Mouse (Mus musculus): ENCODE measurements around the gene Ss18l1. TPM values are rescaled to one million over a fixed set of nuclear protein-coding genes. Genes with fewer than 3 reads are reported as not detected.
A peak's percentile ranks its signal among the peaks of the same experiment; 100 is the strongest.

Gene Ss18l1
- total RNA-seq, 2 experiments from 2014 or later: 1.8 to 2.2 TPM

DNA sequence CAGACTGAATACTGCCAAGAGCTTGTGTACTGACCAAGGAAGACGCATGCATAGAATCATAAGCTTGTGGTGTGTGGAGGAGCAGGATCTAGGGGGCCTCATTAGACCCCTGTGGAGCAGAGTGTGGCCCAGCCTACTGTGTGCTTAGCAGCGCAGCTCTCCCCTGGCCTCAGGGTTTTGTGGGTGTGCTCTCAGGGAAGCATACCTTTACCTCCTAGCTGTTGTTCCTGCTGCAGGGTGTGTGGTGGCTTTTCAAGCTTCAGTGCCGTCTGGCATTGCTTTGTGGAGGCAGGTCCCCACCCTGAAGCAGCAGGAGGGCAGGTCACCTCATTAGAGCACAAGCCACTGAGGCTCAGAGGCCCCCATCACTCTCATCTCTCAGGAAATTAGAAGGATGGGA lies 35.3 kb downstream of the Ss18l1 start:
- DNase-seq: no peak
- intact Hi-C loops (cut with DNase I; ENCODE audit: low total_unique reads): no loop called here

DNA sequence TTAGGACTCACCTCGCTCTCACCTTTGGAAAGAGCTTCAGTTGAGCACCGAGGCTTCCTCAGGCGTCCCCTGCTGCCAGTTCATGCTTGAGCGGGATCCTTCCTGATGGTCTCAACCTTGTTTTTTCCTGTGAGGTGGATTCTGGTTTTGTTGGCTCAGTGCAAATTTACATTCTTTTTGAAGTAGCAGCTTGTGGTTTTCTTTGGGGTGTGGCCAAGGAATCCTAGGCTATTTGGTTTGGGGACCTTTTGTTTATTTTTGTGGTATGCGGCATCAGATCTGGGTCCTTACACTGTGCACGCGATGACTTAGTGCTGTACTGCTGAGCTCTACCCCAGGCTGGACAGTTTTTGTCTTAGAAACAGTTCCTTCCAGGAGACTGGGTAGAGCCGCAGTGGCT lies 38.4 kb downstream of the Ss18l1 start:
- DNase-seq: no peak
- intact Hi-C loops (cut with DNase I; ENCODE audit: low total_unique reads): loop anchor here (2.0 kb wide), 1 partner anchor 76 kb away; no protein-coding TSS in a partner anchor

DNA sequence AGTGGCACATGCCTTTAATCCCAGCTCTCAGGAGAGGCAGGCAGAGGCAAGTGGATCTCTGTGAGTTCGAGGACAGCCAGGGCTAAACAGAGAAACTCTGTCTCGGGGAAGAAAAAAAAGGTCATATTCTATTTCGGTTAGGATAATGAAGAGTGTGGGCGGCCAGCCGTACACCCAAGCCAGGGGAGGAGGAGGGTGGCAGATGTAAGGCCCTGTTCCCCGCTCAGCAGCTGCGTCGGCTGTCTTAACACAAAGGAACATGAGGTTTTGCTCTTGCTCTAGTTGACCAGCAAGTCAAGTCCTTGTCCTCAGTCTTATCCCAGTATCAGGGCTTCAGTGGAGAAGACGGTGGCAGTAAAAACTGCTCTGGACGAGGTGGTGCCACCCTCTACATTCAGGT lies 40.8 kb downstream of the Ss18l1 start:
- intact Hi-C loops (cut with DNase I; ENCODE audit: low total_unique reads): no loop called here
- no peak for DNase-seq

DNA sequence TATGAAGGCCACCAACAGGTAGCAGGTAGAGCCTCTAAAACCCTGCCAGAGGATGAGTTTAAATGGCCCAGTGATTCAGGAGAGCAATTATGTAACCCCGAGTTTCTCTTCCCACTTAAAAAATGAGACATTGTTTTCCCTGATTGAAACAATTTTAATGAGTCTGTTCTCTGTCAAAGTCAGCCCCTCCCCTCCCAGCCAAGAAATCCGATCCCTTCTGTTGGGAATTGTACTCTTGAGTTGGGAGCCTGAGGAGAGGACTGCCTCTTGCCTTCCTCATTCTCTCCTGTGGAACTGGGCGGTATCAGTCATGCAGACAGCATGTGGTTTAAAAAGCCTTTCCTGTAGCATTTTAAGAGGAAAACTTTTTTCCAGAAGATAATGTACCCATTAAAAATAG lies 42.3 kb downstream of the Ss18l1 start:
- no peak for DNase-seq
- intact Hi-C loops (cut with DNase I; ENCODE audit: low total_unique reads): no loop called here

DNA sequence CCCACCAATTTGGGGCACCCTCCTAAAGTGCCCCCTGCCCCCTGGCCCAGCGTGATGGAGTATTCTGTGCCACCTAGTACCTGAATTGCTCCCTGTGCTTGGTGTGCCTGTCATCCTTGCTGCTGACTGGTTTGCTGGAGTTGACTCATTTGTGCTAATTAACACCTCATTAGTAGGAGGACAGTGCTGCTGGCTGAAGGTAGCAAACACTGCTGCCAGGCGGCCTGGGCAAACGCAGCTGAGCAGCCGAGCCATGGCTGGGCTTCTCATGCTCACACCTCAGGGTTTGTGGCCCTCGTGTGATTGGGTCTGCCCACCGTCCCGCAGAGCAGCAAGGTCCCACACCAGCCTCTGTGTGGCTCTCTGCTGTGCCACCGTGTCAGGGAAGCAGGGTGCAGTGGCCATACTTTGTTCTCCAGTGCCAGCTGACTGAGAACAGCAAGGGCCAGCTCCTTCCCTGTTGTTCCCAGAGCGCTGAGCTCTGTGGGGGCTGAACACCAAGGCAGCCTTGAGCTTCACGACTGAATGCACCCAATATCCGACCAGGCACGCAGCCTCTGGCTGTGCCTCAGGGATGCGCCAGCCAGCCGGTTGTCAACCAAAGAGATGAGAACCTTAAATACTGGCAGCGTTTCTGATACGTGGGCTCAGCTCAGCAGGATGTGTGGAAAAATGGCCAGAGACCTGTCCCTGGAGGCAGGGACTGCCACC lies 43.8 kb downstream of the Ss18l1 start:
- no peak for DNase-seq
- intact Hi-C loops (cut with DNase I; ENCODE audit: low total_unique reads): no loop called here

DNA sequence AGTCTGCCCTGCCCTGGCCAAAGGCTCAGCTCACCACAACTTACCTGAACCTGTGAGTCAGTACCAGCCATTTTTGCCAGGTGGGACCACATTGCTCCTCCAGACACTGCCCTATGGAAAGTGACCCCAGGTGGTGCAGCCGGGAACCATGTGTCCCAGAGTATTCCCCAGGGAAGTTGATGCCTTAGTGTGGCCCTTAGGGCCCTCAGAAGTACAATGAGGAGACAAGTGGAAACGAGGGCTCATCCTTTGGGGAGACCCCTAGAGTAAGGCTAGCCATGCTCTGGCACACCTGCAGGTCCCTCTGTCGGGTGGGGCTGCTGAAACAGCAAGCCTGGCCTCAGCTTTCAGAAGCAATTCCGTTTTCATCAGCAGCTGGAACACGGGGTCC lies 44.3 kb downstream of the Ss18l1 start:
- no peak for DNase-seq
- intact Hi-C loops (cut with DNase I; ENCODE audit: low total_unique reads): no loop called here

DNA sequence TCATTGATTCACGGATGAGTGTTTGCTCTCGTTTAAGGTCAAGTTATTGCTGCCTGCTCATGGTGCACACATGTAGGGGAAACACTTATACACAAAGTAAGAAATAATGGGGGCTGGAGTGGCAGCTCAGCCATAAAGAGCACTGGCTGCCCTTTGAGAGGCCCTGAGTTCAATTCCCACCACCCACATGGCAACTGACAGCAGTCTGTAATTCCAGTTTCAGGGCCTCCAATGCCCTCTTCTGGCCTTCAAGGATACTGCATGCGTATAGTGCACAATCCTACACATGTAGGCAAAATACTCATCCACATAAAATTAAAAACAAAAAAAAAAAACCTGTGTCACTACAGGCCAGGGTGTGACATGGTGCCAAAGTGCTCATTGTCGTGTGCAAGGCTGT lies 45.2 kb downstream of the Ss18l1 start:
- intact Hi-C loops (cut with DNase I; ENCODE audit: low total_unique reads): no loop called here
- no peak for DNase-seq

DNA sequence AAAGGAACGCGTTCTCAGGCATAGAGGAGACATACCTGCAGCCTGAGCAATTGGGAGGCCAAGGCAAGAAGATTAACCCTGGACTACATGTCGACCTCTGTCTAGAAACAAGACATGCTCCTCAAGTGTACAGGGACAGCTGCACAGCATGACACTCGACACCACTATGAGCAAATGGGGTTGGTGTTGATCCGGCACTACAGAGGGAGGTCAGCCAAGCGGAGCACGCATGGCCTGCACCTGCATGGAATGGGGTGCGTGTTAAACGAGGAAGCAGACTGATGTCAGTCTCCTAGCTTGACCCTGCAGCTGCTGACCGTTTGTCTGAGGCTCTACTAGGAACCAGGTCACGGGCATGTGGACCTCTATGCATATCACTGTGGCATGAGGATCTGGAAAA lies 48.0 kb downstream of the Ss18l1 start:
- DNase-seq: no peak
- intact Hi-C loops (cut with DNase I; ENCODE audit: low total_unique reads): no loop called here

DNA sequence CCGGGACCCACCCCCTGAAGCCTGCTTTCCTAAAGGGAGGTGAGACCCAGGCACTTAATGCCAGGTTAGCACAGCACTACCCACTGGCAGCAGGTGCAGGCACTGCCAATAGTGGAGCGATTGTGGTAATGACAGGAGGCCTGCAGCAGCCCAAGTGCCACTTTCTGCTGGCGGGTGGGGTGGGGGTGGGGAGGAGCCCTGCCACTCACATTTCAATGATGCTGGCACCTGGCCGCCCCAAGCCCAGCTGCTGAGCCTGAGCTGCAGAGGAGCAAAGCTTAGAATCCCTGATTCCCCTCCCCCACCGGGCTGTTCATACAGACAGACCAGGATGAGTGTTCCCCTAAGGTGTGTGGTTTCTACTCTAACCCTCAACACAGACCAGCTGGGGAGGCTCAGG lies 53.4 kb downstream of the Ss18l1 start:
- intact Hi-C loops (cut with DNase I; ENCODE audit: low total_unique reads): no loop called here
- no peak for DNase-seq

DNA sequence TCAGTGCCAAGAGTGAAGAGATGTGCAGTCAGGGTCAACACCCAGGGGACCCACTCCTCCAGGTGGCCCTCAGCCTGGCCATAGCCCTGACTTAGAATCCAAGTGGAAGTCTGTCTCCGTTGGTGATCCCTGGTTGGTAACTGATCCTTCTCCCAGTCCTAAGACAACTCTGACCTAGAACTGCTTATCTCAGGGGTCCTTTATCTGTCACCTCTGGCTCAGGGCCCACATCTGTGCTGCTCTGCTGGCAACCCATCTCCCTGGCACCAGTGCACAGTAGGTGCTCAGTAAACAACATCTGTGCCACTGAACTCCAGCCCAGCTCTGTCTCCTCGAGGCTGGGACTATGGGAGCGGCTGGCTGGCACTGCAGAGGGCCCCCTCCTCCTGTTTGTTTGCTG lies 55.3 kb downstream of the Ss18l1 start:
- DNase-seq: no peak
- intact Hi-C loops (cut with DNase I; ENCODE audit: low total_unique reads): no loop called here

DNA sequence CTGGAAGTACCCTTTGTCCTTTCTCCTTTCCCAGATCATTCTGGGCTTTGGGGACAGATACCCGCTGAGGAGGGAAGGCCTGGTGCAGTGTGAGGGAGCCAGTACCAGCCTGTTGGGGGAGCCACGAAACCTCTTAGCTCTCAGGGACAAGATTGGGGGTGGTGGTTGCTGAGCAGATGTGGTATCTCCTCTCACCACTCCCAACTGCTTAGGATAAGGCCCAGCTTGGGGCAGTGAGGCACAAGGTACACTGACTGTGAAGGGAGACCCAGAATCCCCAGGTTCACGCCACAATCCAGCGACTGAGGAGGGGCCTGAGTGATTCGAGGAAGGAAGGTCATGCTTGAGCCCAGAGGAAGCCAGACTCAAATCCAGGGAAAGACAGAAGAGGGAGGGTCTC lies 55.9 kb downstream of the Ss18l1 start:
- DNase-seq: no peak
- intact Hi-C loops (cut with DNase I; ENCODE audit: low total_unique reads): no loop called here

DNA sequence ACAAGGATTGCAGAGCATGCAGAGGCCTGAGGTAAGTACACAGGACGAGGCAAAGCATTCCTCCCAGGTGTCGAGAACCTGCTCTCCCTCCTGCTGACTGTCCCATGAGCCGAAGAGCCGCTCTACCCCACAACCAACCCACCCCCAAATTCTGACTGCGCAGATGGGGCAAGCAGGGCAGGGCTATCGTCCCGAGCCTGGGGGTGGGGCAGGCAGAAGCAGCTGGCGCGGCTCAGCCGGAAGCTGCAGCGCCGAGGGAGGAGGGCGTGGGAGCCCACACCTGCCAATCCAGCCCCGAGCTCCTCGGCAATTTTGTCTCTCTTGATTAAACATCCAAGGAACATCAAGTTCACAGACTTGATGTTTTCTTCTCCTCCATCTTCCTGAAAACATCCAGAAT lies 57.2 kb downstream of the Ss18l1 start:
- intact Hi-C loops (cut with DNase I; ENCODE audit: low total_unique reads): no loop called here
- no peak for DNase-seq

DNA sequence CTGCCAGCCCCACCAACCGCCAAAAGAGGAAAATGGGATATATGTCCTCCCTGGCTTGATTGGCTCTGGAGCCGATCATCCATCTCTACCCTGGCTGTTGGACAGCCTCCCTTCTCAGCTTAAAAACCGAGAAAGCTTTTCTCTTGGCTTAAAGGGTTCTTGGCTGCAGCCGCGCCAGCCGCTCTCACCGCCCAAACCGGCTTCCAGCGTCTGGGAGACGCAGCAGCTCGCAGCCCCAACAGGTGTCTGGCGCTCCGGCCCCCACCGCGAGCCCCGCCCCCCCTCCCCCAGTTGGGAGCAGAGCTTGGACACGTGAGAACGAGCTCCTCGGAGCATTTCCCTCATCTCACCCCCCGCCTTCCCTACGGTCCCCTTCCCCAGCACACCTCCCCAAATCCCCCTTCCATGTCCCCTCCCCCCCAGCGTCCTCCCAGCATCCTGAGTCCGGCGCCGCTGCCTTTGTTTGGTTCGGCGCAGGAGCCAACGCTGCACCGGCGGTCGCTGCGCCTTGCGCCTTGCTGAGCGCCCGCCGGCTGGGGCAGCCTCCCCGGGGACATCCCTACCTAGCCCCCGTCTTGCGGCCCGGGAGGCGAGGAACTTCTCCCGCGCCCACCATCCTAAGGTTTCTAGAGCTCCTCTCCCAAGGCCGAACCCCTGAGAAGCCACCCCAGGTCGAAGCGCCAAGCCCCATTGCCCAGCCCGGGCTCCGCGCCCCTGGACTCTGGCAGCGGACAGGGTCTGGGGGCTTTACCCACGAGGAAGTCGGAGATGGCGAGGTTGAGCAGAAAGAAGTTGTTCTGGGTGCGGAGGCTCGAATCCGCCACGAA lies 61.1 kb downstream of the Ss18l1 start:
- DNase-seq: no peak
- intact Hi-C loops (cut with DNase I; ENCODE audit: low total_unique reads): no loop called here

DNA sequence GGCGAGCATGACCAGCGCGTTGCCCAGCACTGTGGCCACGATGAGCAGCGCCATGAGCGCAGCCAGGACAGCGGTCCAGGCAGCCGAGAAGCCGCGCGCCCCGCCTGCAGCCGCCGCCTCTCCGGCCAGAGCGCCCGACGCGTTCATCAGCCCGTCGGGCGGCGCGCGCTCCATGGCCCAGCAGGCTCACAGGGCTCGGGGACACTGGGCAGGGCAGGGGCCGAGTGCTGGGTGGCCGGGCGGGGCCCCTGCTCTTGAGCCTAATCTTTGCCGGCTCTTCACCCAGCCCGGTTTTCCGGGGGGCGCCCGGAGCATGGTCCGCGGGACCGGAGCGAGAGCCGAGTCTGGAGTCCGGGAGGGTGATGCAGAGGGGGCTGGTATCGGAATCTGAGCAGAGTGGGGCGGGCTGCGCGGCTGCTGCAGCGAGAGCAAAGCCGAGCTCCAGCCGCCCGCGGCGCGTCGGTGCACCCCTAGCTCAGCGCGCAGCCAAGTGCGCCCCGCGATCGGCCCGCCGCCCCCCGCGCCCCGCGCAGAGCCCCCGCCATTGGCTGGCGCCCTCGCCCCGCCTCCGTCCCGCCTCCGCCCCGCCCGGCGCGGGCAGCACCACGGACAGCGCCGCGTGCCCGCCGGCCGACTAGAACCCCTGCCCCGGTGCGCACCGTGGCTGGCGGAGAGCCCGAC lies 61.8 kb downstream of the Ss18l1 start, which contains the start of gene Hrh3:
Gene Hrh3 (minus strand): TSS at position 511 of the 681 bp plus-strand sequence.
- intact Hi-C loops (cut with DNase I; ENCODE audit: low total_unique reads): no loop called here
- DNase-seq: peak; percentile 77

DNA sequence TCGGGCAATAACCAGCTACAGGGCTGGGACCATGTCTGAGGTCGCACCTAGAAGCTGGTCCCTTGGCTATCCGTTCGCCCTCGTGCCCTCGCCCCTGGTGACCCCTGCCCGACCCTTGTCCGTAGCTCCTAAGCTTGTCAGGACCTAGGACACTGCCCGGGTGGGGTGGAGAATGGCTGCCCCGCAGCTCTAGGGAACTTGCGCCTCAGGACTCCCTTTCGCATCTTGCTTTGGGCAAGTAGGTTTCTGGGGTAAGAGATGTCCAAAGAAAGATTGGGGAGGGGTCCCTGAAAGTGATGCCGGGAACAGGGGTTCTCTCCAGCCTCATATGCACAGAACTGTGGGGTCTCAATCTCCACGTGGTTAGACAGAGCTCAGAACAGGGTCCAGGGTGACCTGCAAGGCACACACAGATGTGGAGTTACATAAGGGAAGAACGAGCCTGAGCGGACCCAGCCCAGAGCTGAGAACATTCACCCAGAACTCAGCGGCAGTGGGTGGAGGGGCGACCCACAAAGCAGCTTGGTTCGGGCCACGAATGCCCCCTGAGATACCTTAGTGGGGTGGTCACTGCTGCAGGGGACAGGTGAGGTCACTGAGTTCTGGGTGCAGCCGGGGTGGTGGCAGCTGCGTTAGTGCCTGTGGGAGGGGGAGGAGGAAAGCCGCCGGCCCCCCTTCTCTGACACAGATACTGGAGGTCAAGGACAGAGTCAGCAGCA lies 62.5 kb downstream of the Ss18l1 start:
- intact Hi-C loops (cut with DNase I; ENCODE audit: low total_unique reads): no loop called here
- DNase-seq: no peak

DNA sequence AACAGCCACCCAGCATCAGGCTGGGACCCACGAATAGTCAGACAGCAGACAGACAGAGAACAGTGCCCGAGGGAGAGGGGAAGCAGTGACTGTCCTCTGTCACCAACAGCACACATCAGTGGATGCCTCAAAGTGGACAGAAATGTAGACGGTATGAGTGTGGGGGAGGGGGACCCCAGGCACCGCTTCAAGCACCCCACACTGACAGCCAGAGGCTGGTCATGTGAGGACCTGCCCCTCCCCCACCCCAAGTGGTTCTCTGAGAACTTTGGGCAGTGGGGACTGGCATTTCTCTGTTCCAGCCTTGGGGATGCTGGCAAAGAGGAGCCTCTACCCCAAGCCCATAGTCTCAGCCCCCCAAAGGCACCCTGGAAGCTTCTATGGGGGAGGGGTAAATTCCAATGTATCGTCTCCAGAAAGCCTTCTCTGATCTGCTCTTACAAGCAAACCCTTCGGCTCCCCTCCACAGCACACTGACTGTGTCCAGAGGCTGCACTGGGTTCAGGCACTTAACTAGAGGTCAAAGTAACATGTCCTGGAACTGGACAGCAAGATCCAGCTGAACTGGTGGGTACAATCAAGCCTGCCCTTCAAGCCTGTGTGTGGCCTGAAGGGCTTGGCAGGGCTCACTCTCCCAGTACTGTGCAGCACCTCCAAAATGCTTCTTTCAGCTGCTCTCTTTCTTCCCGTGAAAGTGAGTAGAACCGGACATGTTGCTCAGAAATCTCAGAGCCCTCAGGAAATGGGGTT lies 63.3 kb downstream of the Ss18l1 start:
- intact Hi-C loops (cut with DNase I; ENCODE audit: low total_unique reads): no loop called here

DNA sequence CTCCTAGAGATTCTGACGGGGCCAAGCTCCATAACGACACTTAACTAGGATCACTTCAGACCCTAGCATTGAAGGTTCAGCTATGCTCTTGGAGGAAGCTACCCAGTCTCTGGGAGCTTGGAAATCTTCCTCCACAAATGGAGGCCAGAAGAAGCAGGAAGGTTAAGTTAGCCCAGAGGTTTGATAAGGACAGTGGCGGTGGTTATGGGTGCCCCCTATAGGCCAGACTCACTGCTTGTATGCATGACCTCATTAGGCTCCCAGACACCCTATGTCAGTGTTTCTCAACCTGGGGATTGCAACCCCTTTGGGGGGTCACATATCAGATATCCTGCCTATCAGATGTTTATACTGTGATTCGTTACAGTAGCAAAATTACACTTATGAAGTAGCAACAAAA lies 64.8 kb downstream of the Ss18l1 start:
- intact Hi-C loops (cut with DNase I; ENCODE audit: low total_unique reads): no loop called here

More for the DNA sequence above, 63.3 kb downstream of the Ss18l1 start:
- no peak for DNase-seq

DNA sequence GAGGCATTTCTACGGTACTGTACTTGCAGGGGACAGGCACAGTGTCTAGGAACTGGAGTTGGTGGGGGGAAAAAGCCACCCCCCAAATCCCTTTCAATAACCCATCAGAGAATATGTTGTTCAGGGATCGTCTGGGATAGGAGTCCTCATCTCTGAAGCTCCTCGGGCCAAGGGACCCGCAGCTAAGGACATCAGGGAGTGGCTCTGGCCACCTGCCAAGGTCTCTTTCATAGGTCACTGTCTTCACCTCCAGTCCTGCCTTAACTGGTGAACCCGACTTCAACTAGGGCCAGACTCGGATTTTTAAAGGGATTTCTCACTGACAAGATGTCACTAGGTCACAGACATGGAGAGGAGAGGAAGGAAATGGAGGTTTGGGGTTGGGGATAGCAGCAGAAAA lies 66.0 kb downstream of the Ss18l1 start:
- no peak for DNase-seq
- intact Hi-C loops (cut with DNase I; ENCODE audit: low total_unique reads): no loop called here

More for the DNA sequence above, 64.8 kb downstream of the Ss18l1 start:
- no peak for DNase-seq

Measured in gastrocnemius, postnatal 14 days (tissue).